Mouse (Mus musculus): ENCODE measurements at regions not wholly inside any gene's neighbourhood (a gene's known extent, or its start where the extent isn't known, plus 50 kb on each side); places are given as distances from the start of the nearest gene placed in this dataset.

DNA sequence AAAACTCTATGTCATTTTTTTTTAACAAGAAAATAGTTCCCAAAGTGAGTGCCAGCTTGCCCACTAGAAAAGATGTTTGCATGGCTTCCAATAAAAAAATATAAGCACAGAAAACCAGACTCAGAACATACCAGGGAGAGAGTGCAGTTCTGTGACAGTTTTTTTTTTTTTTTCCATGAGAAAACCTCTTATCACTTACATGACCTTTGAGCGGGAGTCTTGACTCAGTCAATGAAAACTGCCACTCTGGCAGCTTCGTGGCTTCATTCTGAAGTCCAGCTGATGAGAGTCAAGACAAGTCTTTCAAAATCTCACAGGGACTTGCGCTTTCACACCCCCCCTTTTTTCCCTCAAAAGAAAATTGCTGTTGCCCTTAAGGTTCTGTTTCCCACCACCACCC is 158.3 kb upstream of the Alg10b start:
- TF ChIP-seq POLR2A (IDR thresholded peaks at IDR 0.05; ENCODE audit: borderline replicate concordance, extremely low read depth, insufficient read depth, insufficient read length, poor library complexity, severe bottlenecking) = no peak
- TF ChIP-seq CTCF (IDR thresholded peaks at IDR 0.05; ENCODE audit: borderline replicate concordance, extremely low read depth, insufficient read depth, insufficient read length) = no peak
